Mouse (Mus musculus): ENCODE measurements around the gene Notch2.

Gene Notch2

DNA sequence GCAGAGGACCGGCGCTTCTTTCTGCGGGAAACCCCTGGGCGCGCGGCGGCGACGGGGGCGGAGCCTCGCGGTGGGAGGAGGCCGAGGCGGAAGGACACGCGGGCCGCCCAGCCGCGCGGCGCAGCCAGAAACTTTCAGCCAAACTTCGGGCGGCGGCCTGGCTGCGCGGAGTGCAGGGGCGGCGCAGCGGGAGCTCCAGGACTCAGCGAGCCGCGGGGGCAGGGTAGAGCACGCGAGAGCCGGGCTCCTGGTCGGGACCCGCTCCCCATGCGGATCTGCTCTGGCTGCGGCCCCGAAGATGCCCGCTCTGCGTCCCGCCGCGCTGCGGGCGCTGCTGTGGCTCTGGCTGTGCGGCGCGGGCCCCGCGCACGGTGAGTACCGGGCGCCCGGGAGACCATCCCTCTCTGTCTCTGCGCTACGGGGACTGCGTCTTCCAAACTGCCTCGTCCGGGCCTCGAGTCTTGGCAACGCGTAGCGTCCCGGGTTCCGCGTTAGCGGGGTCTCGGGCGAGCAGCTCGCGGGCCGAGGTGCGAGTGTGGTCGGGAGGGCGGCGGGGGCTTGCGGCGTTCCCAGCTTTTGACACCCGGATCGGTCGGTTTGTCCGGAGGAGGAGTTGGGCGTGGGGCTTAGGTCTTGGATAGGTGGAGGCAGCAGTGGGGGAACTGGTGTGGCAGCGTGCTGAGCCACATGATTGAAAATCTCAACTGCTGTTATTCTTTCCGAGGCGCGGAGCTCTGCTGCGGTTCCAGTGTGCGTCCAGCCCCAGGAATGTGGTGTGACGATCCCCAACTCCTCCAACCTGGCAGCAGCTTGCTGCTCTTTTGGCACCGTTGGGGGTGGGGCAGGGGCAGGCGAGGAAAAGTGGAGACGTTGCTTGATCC lies at the start of gene Notch2:
TSS of gene Notch2 (plus strand) at position 127 of the 881 bp plus-strand sequence.
- peak; percentile 90 to 96 for DNase-seq

GRCm38 (mm10) chr3:97964878-97965353 lies 48.4 kb upstream of the Notch2 start:
- DNase-seq: peak; percentile 49 to 56

GRCm38 (mm10) chr3:97967627-97968026 lies 45.7 kb upstream of the Notch2 start:
- DNase-seq: no peak

DNA sequence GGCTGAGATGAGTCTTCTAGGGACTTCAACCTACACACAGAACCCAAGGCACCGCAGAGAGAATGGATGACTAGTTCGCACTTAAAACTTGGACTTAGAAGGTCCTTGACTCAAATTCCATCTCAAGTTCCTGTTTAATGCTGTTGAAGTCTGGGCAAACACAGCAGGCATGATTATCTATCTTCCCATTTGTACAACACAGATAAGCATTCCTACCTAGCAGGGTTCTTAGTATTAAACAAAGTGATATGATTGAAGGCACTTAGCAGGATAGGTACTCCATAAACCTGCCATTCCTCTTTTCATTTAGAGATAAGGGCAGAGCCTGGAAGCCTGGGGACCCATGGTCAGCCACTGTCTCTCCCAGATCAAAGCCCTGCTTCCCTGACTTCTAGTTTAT lies 45.1 kb upstream of the Notch2 start:
- DNase-seq: no peak

- DNase-seq: no peak
These were observed 44.3 kb upstream of the Notch2 start for GRCm38 (mm10) chr3:97969019-97969418.

DNA sequence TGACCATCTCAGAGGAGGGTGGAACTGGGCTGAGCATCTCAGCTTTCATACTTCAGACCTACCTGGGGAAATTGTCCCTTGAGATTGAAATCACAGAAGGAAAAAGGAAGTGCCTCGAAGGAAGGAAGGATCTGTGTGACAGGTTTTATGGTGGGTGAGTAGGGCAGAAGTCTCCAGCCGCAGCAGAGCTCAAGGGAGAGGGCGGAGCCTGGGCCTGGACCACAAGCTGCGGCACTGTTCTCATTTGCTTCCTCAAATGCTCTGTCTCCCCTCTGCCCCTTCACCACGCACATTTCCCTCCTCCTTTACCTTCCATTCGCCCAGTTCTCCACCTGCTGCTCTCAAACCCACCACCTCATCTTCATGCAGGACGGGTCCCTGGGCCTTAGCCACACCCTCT lies 42.2 kb upstream of the Notch2 start:
- peak; percentile 76 to 80 for DNase-seq

DNA sequence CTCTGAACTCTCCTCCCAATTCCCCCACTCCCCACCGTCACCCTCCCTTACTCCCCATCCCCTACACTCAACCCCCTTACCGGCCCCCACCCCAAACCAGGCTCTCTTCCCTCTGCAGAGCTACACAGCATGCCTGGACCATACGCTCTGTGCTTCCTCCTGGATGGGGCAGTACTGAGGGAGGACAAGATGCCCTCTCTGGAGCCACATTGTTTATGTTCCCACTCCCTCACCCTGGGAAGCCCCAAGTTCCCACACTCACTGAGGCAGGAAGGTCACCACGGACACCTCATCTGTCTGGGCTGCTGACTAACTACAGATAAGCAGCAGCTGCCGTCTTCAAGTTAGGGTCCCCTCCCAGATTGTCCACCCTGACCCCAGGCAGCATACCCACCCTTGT lies 41.1 kb upstream of the Notch2 start:
- DNase-seq: no peak

GRCm38 (mm10) chr3:97972707-97973106 lies 40.6 kb upstream of the Notch2 start:
- peak in 1 of 2 experiments; percentile 27 for DNase-seq

GRCm38 (mm10) chr3:97973306-97973705 lies 40.0 kb upstream of the Notch2 start:
- no peak for DNase-seq

DNA sequence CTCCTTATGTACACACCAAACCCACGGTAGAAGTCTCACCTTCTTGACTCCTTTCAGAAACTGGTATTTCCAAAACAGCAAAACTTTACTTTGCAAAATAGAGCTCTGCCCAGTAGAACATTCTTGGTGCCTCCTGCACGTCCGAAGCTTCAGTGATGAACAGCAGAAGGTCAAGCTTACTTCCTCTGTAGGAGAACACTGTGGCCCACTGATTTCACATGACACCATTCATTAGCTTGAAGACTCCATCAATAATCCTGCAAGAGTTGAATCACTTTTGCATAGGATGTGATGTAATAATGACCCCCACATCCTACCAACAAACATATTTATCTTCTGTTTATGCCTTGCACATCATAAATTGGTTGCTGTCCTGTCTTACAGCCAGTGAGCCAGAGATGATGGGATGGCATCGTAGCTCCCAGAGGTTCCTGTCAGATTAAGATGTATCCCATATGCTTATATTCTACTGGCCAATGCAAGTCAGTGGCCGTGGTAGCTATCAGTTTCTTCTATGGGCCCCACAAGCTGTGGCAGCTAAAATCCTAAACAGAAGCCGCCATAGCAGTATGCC lies 39.0 kb upstream of the Notch2 start:
- DNase-seq: no peak

DNA sequence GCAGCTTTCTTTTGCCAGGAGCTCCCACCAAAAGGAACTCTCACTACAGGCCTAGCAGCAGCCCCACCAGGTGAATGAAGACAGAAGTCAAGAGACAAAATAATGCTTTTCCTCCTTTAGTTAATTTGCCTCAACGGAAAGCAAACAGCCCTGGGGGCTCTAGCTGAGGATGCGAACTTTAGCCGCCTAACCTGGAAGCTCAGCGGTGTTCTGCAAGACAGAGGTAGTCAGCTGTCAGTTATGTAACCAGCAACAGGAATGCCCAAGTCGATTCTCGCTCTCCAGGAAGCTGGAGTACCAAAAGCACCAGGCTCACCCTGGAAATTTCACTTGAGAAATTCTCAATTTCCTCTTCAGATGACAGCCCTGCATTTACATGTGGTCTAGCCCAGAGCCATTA lies 36.6 kb upstream of the Notch2 start:
- no peak for DNase-seq

- DNase-seq: peak; percentile 52 to 58
These were observed 34.6 kb upstream of the Notch2 start for GRCm38 (mm10) chr3:97978710-97979109.

DNA sequence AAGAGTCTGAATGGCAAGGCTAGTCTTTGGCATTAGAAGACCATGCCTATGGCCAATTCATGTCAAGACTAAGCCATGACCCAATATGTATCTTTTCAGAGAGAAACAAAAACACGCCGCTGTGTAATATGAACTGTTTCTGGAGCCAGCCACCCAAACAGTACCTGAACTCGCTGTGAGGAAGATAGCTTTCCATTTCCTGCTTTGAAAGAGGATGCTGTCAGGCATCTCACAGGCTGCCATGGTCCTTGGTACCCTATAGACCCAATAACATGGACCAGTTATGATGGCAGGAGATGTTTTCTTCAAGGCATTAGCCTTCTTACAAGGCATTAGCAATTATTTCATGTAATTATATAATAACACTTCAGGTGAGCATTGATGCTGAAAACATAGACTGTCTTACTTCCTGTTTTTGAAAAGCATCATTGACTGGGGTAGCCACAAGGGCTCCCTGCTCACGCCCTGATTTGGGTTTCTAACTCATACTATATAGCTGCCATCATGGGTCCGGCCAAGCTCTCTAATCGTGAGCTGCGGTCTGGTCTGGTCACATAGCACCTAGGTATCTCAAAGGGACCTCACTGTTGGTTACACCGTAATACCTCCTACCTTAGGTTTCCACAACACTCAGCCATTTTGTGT lies 32.5 kb upstream of the Notch2 start:
- DNase-seq: no peak

- no peak for DNase-seq
These were observed 31.9 kb upstream of the Notch2 start for GRCm38 (mm10) chr3:97981376-97981906.

DNA sequence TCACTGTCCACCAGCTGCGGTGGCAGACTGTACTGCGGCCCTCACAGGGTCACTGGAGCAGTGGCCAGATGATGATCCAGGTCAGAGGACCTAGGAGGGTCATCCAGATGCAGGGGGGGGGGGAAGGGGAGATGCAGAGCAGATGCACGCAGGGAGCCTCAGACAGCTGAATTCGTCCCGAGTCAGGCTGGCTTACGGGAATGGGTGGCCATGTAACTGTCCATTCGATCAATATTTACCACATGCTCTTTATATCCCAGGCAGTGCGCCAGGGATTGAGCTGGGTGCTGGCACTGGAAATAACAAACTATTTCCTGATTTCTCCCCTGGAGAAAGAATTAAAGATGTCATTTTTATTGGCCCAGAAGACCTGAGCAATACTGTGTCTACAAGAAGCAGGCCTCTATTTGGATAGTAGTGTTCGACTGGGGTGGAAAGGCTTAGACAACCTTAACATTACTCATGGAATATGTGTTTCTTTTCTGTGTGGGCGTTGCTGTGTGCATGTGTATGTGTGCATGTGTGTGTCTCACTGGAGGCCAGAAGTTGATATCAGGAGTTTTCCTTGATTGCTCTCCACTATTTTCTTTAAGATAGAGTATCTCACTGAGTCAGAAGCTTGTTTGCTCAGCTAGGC lies 28.3 kb upstream of the Notch2 start:
- DNase-seq: no peak

GRCm38 (mm10) chr3:97985691-97986090 lies 27.6 kb upstream of the Notch2 start:
- no peak for DNase-seq

- DNase-seq: no peak
These were observed 26.2 kb upstream of the Notch2 start for GRCm38 (mm10) chr3:97987153-97987552.

DNA sequence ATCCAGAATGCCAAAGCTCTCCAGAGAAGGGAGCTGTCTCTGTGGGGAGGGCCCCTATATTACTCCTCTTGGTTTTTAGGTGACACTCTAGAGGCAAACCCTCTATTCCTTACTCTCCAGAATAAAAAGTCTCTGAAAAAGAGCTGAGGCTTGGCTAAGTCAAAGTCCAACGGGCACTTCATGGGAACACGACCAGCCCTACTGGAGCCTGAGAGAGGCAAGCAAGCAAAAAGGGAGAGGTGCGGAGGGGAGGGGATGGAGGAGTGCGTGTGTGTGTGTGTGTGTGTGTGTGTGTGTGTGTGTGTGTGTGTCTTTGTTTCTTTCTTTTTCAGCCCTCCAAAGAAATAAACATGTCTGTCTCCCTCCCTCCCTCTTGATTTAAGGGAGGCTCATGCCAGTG lies 24.6 kb upstream of the Notch2 start:
- DNase-seq: no peak

DNA sequence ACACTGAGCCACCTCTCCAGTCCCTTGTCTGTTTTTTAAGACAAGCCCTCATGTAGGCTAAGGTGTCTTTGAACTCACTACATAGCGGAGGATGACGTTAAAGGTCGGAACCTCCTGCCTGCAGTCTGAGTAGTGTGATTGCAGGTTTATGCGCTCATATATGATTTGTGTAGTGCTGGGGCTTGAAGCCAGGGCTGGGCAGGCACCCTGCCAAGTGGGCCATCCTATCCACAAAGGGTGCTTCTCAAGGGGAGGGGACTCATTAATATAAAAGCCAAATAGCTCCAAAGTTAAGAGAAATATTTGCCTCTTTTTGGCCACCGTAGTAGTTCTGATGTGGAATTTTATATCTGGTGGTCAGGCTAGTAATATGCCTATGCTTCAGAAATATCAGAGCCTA lies 22.8 kb upstream of the Notch2 start:
- DNase-seq: no peak

- no peak for DNase-seq
These were observed 21.0 kb upstream of the Notch2 start for GRCm38 (mm10) chr3:97992289-97992688.

DNA sequence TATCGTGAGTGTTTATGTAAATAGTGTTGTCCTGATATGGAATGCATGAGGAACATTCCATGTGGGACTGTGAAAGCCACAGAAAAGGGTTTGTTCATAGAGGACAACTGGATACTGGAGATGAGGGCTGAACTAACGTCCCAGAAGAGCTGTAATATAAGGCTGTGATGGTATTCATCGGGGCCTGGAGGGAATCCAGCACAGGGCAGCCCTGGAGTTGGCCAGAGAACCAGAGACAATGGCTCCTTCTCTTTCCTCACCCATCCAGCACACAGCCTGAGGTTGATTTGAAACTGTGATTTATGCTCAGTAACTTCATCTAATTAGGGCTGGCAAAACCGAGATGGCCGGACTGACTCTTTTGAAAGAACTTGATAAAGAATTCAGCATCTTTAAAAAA lies 20.1 kb upstream of the Notch2 start:
- DNase-seq: no peak

GRCm38 (mm10) chr3:97993920-97994545 lies 19.3 kb upstream of the Notch2 start:
- DNase-seq: no peak
